Mouse (Mus musculus) kidney, embryonic 16.5 days (tissue): ENCODE results near the gene Cenps. TPM values are rescaled to one million over a fixed set of nuclear protein-coding genes. Genes with fewer than 3 reads are reported as not detected.
"Not testable (repeated sequence)": the region's sequence is repeated elsewhere in the genome, so short reads cannot be mapped to it uniquely, and the experiment has no call there.

ENCODE experiments used
- ATAC-seq: fragments of 200-750 bp; cut with Nextera tagmentation; 2 replicates; pipeline ENCODE4 v1.8.0; 2017; ENCODE audit warnings: moderate TSS enrichment; ENCODE audit not compliant: low FRiP score, low TSS enrichment
- H3K27ac ChIP-seq: fragments of 300-500 bp; sonication (generic); 2 replicates; pipeline ENCODE4 v1.5.1; 2014; ENCODE audit warnings: low read length
- H3K27me3 ChIP-seq: fragments of 300-500 bp; sonication (generic); 2 replicates; pipeline ENCODE4 v1.6.1; 2014; ENCODE audit warnings: low read length, control low read depth, mixed read lengths; ENCODE audit not compliant: insufficient read depth
- H3K36me3 ChIP-seq: fragments of 300-500 bp; sonication (generic); 2 replicates; pipeline ENCODE4 v1.6.1; 2014; ENCODE audit warnings: low read length, control low read depth, mixed read lengths; ENCODE audit not compliant: insufficient read depth
- H3K4me1 ChIP-seq: fragments of 300-500 bp; sonication (generic); 2 replicates; pipeline ENCODE4 v1.6.1; 2014; ENCODE audit warnings: low read length, control low read depth, mixed read lengths; ENCODE audit not compliant: insufficient read depth
- H3K4me2 ChIP-seq: fragments of 300-500 bp; sonication (generic); replicated peaks from 2 replicates; pipeline ENCODE4 v1.6.1; 2014; ENCODE audit warnings: low read depth, low read length
- H3K4me3 ChIP-seq: fragments of 300-500 bp; sonication (generic); 2 replicates; pipeline ENCODE4 v1.5.1; 2014; ENCODE audit warnings: mild to moderate bottlenecking, low read length
- H3K9ac ChIP-seq: fragments of 300-500 bp; sonication (generic); replicated peaks from 2 replicates; pipeline ENCODE4 v1.6.1; 2014; ENCODE audit warnings: low read length
- H3K9me3 ChIP-seq: fragments of 300-500 bp; sonication (generic); 2 replicates; pipeline ENCODE4 v1.6.1; 2016; ENCODE audit warnings: low read length, control low read depth
- WGBS: fragments of 180-500 bp; shearing (Covaris S2); extraction: QIAGEN DNeasy Blood & Tissue Kit; methylation state at CpG from one replicate; pipeline ENCODE4 v1.1.7; 2014; 5-methylcytosine and 5-hydroxymethylcytosine counted together
- polyA plus RNA-seq: library from polyadenylated mRNA; unstranded; fragments of >200 nt; fragmentation: Nextera tagmentation; extraction: Ambion mirVana; gene quantifications from 2 replicates; pipeline ENCODE4 v1.2.1, GENCODE M21; 2015

Gene Cenps
- polyA plus RNA-seq, 1 experiment from 2014 or later, result 34.0 TPM

GRCm38 (mm10) chr4:149131021-149131752 is 6.2 kb downstream of the Cenps start:
- Histone ChIP-seq H3K4me2 (no peak overlapping the region), H3K9ac (no peak overlapping the region), H3K9me3 (no peaks in the 10 kb centered on the region), H3K27me3 (no peaks in the 10 kb centered on the region), H3K4me3 (no peak overlapping the region), H3K36me3 (peaks cover 8% of the 10 kb centered on the region; the same call in 1 of the 2 replicates), H3K27ac (no peak overlapping the region), H3K4me1 (peaks cover 7% of the 10 kb centered on the region; the same call in 1 of the 2 replicates)
- ATAC-seq, result no peak
- WGBS, result 87% methylated on average over 23 of the region's 23 CpGs

GRCm38 (mm10) chr4:149128467-149128866 is 9.0 kb downstream of the Cenps start:
- WGBS, result 84% methylated on average over 18 of the region's 18 CpGs
- Histone ChIP-seq H3K9me3 (no peaks in the 10 kb centered on the region), H3K4me2 (no peak overlapping the region), H3K4me3 (no peak overlapping the region), H3K4me1 (peaks cover 7% of the 10 kb centered on the region; the same call in 1 of the 2 replicates), H3K36me3 (peaks cover 8% of the 10 kb centered on the region; the same call in 1 of the 2 replicates), H3K9ac (no peak overlapping the region), H3K27me3 (no peaks in the 10 kb centered on the region), H3K27ac (no peak overlapping the region)
- no peak for ATAC-seq

GRCm38 (mm10) chr4:149126663-149127062 is 10.8 kb downstream of the Cenps start, which contains the start of gene Cort:
Gene Cort, minus strand, starts transcription at chr4:149126763.
- no peak within 1 kb of the TSS for H3K9ac ChIP-seq
- no peak within 1 kb of the TSS for H3K27ac ChIP-seq
- H3K4me3 ChIP-seq, result no peak within 1 kb of the TSS
- no peak for ATAC-seq
- peaks cover 7% of the 10 kb centered on the region; the same call in 1 of the 2 replicates for H3K4me1 ChIP-seq
- H3K9me3 ChIP-seq, result no peaks in the 10 kb centered on the region
- no peak within 1 kb of the TSS for H3K4me2 ChIP-seq
- H3K36me3 ChIP-seq, result peaks cover 8% of the 10 kb centered on the region; the same call in 1 of the 2 replicates
- H3K27me3 ChIP-seq, result no peaks in the 10 kb centered on the region
- WGBS, result 78% methylated on average over 11 of the region's 11 CpGs

- peaks cover 8% of the 10 kb centered on the region; the same call in 1 of the 2 replicates for H3K36me3 ChIP-seq
- H3K4me1 ChIP-seq, result peaks cover 7% of the 10 kb centered on the region; the same call in 1 of the 2 replicates
- peak; percentile 63 for ATAC-seq
- no peaks in the 10 kb centered on the region for H3K27me3 ChIP-seq
- H3K4me2 ChIP-seq, result no peak overlapping the region
- no peak overlapping the region for H3K9ac ChIP-seq
- H3K9me3 ChIP-seq, result no peaks in the 10 kb centered on the region
- H3K27ac ChIP-seq, result no peak overlapping the region
- 42% methylated on average over 6 of the region's 6 CpGs for WGBS
- no peak overlapping the region for H3K4me3 ChIP-seq
These were observed 11.3 kb downstream of the Cenps start for GRCm38 (mm10) chr4:149126115-149126509.

GRCm38 (mm10) chr4:149125341-149126114 is 11.9 kb downstream of the Cenps start:
- peak; percentile 62; the same call in 1 of the 2 replicates for ATAC-seq
- no peak overlapping the region for H3K27ac ChIP-seq
- 72% methylated on average over 11 of the region's 11 CpGs for WGBS

GRCm38 (mm10) chr4:149123432-149123831 is 14.0 kb downstream of the Cenps start:
- H3K9me3 ChIP-seq, result no peaks in the 10 kb centered on the region
- no peak for ATAC-seq
- H3K27ac ChIP-seq, result no peak overlapping the region
- H3K27me3 ChIP-seq, result no peaks in the 10 kb centered on the region
- H3K36me3 ChIP-seq, result 0 out of 2 replicates have a peak, but pooled peaks cover 6% of the 10 kb centered on the region
- peaks cover 7% of the 10 kb centered on the region; the same call in 1 of the 2 replicates for H3K4me1 ChIP-seq
- no peak overlapping the region for H3K4me3 ChIP-seq
- no peak overlapping the region for H3K9ac ChIP-seq
- 64% methylated on average over 5 of the region's 5 CpGs for WGBS
- H3K4me2 ChIP-seq, result no peak overlapping the region

More at GRCm38 (mm10) chr4:149125341-149126114, 11.9 kb downstream of the Cenps start:
- H3K4me1 ChIP-seq, result peaks cover 7% of the 10 kb centered on the region; the same call in 1 of the 2 replicates
- H3K36me3 ChIP-seq, result peaks cover 8% of the 10 kb centered on the region; the same call in 1 of the 2 replicates
- H3K4me3 ChIP-seq, result no peak overlapping the region
- no peaks in the 10 kb centered on the region for H3K9me3 ChIP-seq
- no peaks in the 10 kb centered on the region for H3K27me3 ChIP-seq
- no peak overlapping the region for H3K4me2 ChIP-seq
- no peak overlapping the region for H3K9ac ChIP-seq

- not testable (repeated sequence) for ATAC-seq, H3K27me3 ChIP-seq
These were observed 17.4 kb downstream of the Cenps start for GRCm38 (mm10) chr4:149119978-149120562.

GRCm38 (mm10) chr4:149103875-149104561 is 33.4 kb downstream of the Cenps start, which contains the start of gene Dffa:
Gene Dffa, plus strand, starts transcription at chr4:149104146.
- H3K36me3 ChIP-seq, result 0 out of 2 replicates have a peak, but pooled peaks cover 7% of the 10 kb centered on the region
- H3K9ac ChIP-seq, result peak within 1 kb of the TSS; percentile 76
- H3K4me1 ChIP-seq, result peaks cover 6% of the 10 kb centered on the region
- WGBS, result under 1% methylated on average over 35 of the region's 35 CpGs
- peak within 1 kb of the TSS; percentile 64 for H3K4me2 ChIP-seq
- ATAC-seq, result peak; percentile 86
- H3K27me3 ChIP-seq, result no peaks in the 10 kb centered on the region
- H3K27ac ChIP-seq, result no peak within 1 kb of the TSS
- H3K9me3 ChIP-seq, result no peaks in the 10 kb centered on the region
- H3K4me3 ChIP-seq, result peak within 1 kb of the TSS; percentile 83

More at GRCm38 (mm10) chr4:149119978-149120562, 17.4 kb downstream of the Cenps start:
- not testable (repeated sequence) for H3K9ac ChIP-seq, H3K36me3 ChIP-seq, H3K27ac ChIP-seq, H3K4me1 ChIP-seq, H3K4me2 ChIP-seq, H3K9me3 ChIP-seq, H3K4me3 ChIP-seq
- 85% methylated on average over 12 of the region's 12 CpGs for WGBS

- Histone ChIP-seq H3K4me3 (no peak overlapping the region), H3K4me2 (no peak overlapping the region), H3K9ac (no peak overlapping the region), H3K4me1 (peaks cover 18% of the 10 kb centered on the region), H3K27ac (no peak overlapping the region), H3K36me3 (no peaks in the 10 kb centered on the region), H3K9me3 (no peaks in the 10 kb centered on the region), H3K27me3 (no peaks in the 10 kb centered on the region)
- 83% methylated on average over 3 of the region's 3 CpGs for WGBS
- ATAC-seq, result no peak
These were observed 36.0 kb downstream of the Cenps start for GRCm38 (mm10) chr4:149101456-149101855.
